Mouse (Mus musculus) midbrain, embryonic 11.5 days (tissue): ENCODE measurements around the gene Tmcc3. TPM values are rescaled to one million over a fixed set of nuclear protein-coding genes. Genes with fewer than 3 reads are reported as not detected.

Experiments used
- ATAC-seq: fragments of 200-750 bp; cut with Nextera tagmentation; 2 replicates; pipeline ENCODE4 v1.8.0; 2017; ENCODE audit warnings: moderate TSS enrichment, moderate library complexity; ENCODE audit not compliant: low FRiP score
- DNase-seq: peaks from one replicate; pipeline ENCODE4 v3.0.0; 2015; ENCODE audit warnings: low spot score; ENCODE audit errors: missing footprints
- H3K27ac ChIP-seq: fragments of 300-500 bp; sonication (generic); 2 replicates; pipeline ENCODE4 v1.5.1; 2014; ENCODE audit warnings: low read depth, low read length
- H3K27me3 ChIP-seq: fragments of 300-500 bp; sonication (generic); 2 replicates; pipeline ENCODE4 v1.6.1; 2014; ENCODE audit warnings: mild to moderate bottlenecking, low read length, moderate library complexity, mixed read lengths; ENCODE audit not compliant: control insufficient read depth, insufficient read depth
- H3K36me3 ChIP-seq: fragments of 300-500 bp; sonication (generic); 2 replicates; pipeline ENCODE4 v1.6.1; 2014; ENCODE audit warnings: mild to moderate bottlenecking, low read length, moderate library complexity, mixed read lengths; ENCODE audit not compliant: control insufficient read depth, insufficient read depth
- H3K4me1 ChIP-seq: fragments of 300-500 bp; sonication (generic); 2 replicates; pipeline ENCODE4 v1.6.1; 2014; ENCODE audit warnings: low read length; ENCODE audit not compliant: control insufficient read depth, insufficient read depth
- H3K4me2 ChIP-seq: fragments of 300-500 bp; sonication (generic); 2 replicates; pipeline ENCODE4 v1.6.1; 2014; ENCODE audit warnings: mild to moderate bottlenecking, moderate library complexity
- H3K4me3 ChIP-seq: fragments of 300-500 bp; sonication (generic); 2 replicates; pipeline ENCODE4 v1.5.1; 2014; ENCODE audit warnings: low read depth, low read length
- H3K9ac ChIP-seq: fragments of 300-500 bp; sonication (generic); 2 replicates; pipeline ENCODE4 v1.6.1; 2014; ENCODE audit warnings: low read length
- H3K9me3 ChIP-seq: fragments of 300-500 bp; sonication (generic); 2 replicates; pipeline ENCODE4 v1.6.1; 2016; ENCODE audit warnings: low read length; ENCODE audit not compliant: control insufficient read depth
- WGBS: fragments of 180-500 bp; shearing (Covaris S2); extraction: QIAGEN DNeasy Blood & Tissue Kit; methylation state at CpG from one replicate; pipeline ENCODE4 v1.1.7; 2014; 5-methylcytosine and 5-hydroxymethylcytosine counted together
- polyA plus RNA-seq: library from polyadenylated mRNA; unstranded; fragments of >200 nt; fragmentation: Nextera tagmentation; extraction: Ambion mirVana; gene quantifications from 2 replicates; pipeline ENCODE4 v1.2.1, GENCODE M21; 2014

Tmcc3 gene
- polyA plus RNA-seq, 1 experiment from 2014 or later = 3.2 TPM

DNA sequence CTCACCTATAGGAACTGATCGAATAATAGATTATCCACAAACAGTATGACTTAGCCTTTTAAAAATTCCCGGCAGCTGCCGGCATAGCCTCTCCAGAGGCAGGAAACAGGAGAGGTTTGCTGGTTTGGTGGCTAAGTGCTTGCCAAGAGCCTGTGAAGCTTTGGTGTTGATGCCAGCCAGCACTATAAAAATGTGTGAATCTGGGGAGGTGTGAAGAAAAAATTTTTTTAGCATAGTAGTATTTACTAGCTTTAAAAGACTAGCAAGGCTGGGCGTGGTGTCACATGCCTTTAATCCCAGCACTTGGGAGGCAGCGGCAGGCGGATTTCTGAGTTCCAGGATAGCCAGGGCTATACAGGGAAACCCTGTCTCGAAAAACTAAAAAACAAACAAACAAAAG is 31.8 kb downstream of the Tmcc3 start:
- Histone ChIP-seq H3K4me3 (no peak overlapping the region), H3K4me2 (no peak overlapping the region), H3K9me3 (no peaks in the 10 kb centered on the region), H3K27me3 (no peaks in the 10 kb centered on the region), H3K27ac (no peak overlapping the region), H3K36me3 (no peaks in the 10 kb centered on the region), H3K9ac (no peak overlapping the region), H3K4me1 (no peaks in the 10 kb centered on the region)
- 85% methylated on average over 7 of the region's 7 CpGs for WGBS
- ATAC-seq (no peak), DNase-seq (no peak)

DNA sequence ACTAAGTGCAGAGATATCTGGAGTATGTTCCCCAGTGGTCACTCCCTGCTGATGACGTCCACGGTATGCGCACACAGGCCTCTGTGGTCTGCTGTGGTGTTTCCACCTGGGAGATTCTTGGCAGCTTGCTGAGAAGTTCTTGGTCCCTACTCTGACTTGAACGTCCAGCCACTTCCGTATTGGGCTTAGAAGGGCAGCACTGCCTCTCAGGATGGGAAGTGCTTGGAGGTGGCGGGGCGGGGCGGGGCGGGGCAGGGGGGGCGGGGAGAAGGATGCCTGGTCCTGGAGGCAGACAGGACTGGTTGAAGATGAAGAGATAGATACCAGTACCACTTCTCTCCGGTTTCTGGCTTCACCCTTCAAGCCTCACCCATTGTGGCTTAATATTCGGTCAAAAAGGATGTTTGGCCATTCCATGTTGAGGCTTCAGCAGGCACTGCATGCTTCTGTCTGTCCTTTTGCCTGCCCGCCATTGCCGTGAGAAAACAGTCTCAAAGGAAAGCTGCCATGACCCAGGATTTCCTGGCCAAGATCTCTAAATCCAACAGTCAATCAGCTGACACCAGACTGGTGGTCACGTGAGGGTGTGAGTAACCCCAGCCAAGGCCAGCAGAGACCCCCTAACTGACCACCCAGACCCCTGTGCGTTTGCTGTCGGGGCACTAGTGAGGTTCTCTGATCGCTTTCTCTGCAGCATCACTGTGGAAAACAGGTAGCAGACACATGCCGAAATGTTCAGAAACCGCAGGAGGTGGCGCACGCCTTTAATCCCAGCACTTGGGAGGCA is 33.1 kb downstream of the Tmcc3 start:
- Histone ChIP-seq H3K36me3 (no peaks in the 10 kb centered on the region), H3K27ac (no peak overlapping the region), H3K9ac (no peak overlapping the region), H3K4me2 (no peak overlapping the region), H3K27me3 (no peaks in the 10 kb centered on the region), H3K4me1 (no peaks in the 10 kb centered on the region), H3K9me3 (no peaks in the 10 kb centered on the region), H3K4me3 (no peak overlapping the region)
- ATAC-seq (no peak), DNase-seq (peak; percentile 65)
- WGBS = 56% methylated on average over 21 of the region's 22 CpGs

DNA sequence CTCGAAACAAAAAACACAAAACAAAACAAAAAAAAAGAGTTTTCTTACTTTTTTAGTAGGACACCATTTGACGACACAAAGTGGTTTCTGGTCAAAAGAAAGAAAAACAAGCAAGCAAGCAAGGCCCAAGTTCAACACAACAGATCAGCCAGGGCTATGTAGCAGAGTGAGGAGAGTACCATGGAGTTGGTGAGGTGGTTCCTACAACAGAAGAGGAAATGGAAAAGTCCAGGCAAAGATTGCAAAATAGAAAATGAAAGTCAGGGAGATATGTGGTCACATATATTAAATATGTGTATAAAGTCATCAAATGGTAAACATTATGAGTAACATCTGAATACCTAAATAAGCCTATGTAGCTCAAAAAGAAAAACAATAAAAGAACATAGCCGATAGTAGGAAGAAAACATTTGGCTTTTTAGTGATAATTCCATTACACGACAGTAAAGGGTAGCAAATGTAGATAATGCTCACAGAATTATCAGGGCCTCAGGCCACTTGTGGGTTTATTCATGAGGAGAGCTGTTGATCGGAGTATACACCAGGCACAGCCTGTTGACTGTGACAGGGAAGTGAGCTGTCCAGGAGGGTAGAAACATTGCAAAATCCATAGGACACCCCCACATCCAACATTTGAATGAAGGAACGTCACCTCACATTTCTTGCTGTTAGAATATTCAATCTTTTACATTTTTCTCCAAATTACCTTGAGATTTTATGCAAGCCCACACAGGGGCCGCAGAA is 33.9 kb downstream of the Tmcc3 start:
- no peak overlapping the region for H3K4me2 ChIP-seq
- 89% methylated on average over 7 of the region's 7 CpGs for WGBS
- ATAC-seq (no peak), DNase-seq (peak; percentile 45)
- no peak overlapping the region for H3K27ac ChIP-seq
- no peaks in the 10 kb centered on the region for H3K9me3 ChIP-seq
- H3K27me3 ChIP-seq = no peaks in the 10 kb centered on the region
- H3K4me3 ChIP-seq = no peak overlapping the region
- no peaks in the 10 kb centered on the region for H3K36me3 ChIP-seq
- H3K4me1 ChIP-seq = no peaks in the 10 kb centered on the region
- H3K9ac ChIP-seq = no peak overlapping the region

DNA sequence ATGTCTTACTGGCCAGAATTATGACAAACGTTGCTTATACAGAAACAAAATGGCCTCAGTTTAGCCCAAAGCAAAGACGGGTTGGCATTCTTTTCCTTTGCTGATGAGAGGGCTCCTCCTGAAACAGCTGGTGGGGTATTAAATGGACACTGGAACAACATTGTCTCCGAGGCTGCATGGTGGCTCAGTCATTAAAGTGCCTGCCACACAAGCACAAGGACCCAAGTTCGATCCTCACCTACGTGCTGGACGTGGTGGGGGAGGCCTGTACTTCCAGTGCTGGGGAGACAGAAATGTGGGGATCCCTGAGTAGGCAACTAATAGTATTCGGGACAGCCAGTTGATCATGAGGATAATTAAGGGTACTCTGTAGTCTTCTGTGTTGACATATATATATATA is 34.8 kb downstream of the Tmcc3 start:
- no peak for ATAC-seq
- Histone ChIP-seq H3K27ac (no peak overlapping the region), H3K9ac (no peak overlapping the region), H3K36me3 (no peaks in the 10 kb centered on the region), H3K27me3 (no peaks in the 10 kb centered on the region), H3K4me1 (no peaks in the 10 kb centered on the region), H3K9me3 (no peaks in the 10 kb centered on the region), H3K4me2 (no peak overlapping the region), H3K4me3 (no peak overlapping the region)
- WGBS = 90% methylated on average over 7 of the region's 7 CpGs
- DNase-seq = peak; percentile 17

DNA sequence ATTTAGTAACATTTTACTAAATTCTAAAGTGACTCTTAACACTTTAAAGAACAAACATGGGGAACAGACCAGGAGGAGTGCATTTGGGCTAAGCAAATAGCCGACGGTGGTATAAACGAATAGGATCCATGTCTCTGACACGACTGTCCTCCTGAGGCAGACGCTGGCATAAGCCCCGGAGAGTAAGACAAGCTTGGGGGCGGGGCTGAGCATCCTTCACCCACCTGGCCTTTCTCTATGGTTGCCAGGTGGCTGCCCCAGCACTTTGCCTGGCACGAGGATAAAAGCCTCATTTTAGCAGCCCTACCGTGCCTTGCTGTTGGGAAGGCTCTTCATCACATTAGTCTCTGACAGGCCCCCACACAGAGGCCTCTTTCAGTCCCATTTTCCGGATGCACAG is 35.5 kb downstream of the Tmcc3 start:
- 78% methylated on average over 10 of the region's 10 CpGs for WGBS
- Histone ChIP-seq H3K9me3 (no peaks in the 10 kb centered on the region), H3K4me1 (no peaks in the 10 kb centered on the region), H3K9ac (no peak overlapping the region), H3K27ac (no peak overlapping the region), H3K36me3 (no peaks in the 10 kb centered on the region), H3K27me3 (no peaks in the 10 kb centered on the region), H3K4me3 (no peak overlapping the region), H3K4me2 (no peak overlapping the region)
- DNase-seq (no peak), ATAC-seq (no peak)

DNA sequence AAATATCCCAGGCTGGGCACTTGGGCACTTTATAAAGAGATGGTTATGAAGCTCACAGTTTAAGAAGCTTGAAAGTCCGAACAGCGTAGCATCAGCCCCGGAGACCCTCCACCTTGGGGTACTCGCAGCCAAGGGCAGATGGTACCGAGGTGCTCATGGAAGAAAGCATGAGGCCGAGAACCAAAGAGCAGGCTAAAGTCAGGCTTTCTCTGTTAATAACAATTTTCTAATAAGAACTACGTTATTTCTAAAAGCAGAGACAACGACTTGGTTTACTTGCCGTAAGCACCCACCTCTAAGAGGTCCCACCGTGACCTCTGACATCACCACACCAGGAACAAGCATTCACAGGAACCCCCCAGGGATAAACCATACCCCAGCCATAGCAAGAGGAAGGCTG is 36.2 kb downstream of the Tmcc3 start:
- Histone ChIP-seq H3K4me1 (no peaks in the 10 kb centered on the region), H3K27me3 (no peaks in the 10 kb centered on the region), H3K27ac (no peak overlapping the region), H3K4me2 (no peak overlapping the region), H3K9ac (no peak overlapping the region), H3K36me3 (no peaks in the 10 kb centered on the region), H3K4me3 (no peak overlapping the region), H3K9me3 (no peaks in the 10 kb centered on the region)
- WGBS = 95% methylated on average over 10 of the region's 10 CpGs
- DNase-seq (peak; percentile 59), ATAC-seq (no peak)

DNA sequence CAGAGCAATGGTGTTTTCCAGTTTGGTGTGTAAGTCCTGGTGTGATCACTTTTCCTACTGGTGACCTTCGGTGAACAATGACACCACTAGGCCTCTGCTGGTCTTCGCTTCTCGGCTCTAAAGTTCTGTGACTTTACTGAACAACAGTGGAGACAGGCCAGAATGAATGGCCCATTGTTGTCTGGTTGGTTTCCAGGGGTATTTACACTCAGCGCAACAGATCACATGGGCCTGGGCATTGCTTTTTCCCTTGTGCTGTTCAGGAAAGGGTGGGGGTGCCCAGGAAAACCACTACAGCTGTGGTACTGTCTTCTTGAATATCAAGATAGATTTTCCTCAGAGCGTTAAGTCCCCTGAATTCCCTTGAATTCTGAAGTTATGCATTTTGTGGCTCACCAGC is 38.5 kb downstream of the Tmcc3 start:
- Histone ChIP-seq H3K4me3 (no peak overlapping the region), H3K9me3 (no peaks in the 10 kb centered on the region), H3K9ac (no peak overlapping the region), H3K27me3 (no peaks in the 10 kb centered on the region), H3K4me2 (no peak overlapping the region), H3K27ac (no peak overlapping the region), H3K4me1 (no peaks in the 10 kb centered on the region), H3K36me3 (no peaks in the 10 kb centered on the region)
- no peak for ATAC-seq
- peak; percentile 86 for DNase-seq
- 73% methylated on average over 5 of the region's 5 CpGs for WGBS

DNA sequence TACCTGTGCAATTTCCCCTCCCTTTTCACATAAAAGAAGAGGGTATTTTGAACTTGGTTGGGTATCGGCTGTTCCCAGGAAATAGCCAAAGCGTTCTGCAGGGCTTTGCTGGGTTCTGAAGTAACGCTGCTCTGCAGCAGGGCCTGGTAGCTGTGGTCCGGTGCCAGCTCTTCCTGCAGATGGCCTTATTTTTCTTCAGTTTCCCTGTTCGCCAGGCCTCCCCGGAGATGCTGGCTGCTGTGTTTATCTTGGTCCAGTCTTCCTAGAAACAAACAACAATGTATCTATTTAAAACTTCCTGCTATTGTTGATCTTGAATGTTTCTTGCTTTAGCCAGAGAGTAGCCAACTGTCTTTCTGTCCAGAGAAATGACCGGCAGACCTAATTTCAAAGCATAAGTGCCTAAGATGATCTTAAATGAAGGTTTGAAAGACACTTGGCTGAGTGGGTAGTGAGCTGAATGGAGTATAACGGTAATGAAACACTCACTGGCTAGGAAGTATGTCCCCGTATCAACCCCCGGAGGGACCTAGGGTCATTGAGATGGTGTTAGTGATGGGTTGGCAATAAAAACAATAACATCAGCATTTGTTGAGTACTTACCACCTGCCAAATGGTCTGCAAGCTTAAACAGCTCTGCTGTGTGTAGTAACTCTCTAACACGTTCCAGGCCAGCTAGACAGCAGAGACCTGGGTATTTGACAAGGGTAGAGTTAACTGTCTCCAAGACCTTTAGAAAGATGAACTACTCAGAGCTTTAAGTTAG is 39.3 kb downstream of the Tmcc3 start:
- H3K9ac ChIP-seq = no peak overlapping the region
- no peaks in the 10 kb centered on the region for H3K9me3 ChIP-seq
- no peaks in the 10 kb centered on the region for H3K36me3 ChIP-seq
- no peaks in the 10 kb centered on the region for H3K4me1 ChIP-seq
- no peak overlapping the region for H3K4me2 ChIP-seq
- H3K27me3 ChIP-seq = no peaks in the 10 kb centered on the region
- no peak overlapping the region for H3K4me3 ChIP-seq
- DNase-seq (peak; percentile 44), ATAC-seq (no peak)
- WGBS = 86% methylated on average over 11 of the region's 11 CpGs
- no peak overlapping the region for H3K27ac ChIP-seq
